Mouse (Mus musculus): ENCODE results near the gene F3.

DNA sequence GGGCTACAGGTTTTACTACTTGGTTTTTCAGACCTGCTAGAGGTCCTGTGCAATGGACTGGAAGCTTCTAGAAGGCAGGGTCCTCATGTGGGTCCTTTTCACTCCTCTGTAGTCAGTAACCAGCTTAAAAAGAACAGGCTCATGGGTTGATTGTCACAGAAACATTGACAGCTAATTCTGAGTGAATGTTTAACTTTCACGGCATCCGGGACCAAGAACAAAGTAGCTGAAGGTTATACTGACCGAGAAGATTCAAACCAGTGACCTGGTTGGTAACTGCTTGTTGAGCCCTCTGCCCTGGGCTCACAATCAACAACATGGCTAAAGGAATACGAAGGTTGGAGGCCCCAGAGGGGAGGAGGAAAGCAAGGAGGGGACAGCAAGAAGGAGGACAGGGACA is 38.4 kb upstream of the F3 start:
- TF ChIP-seq EP300 (IDR thresholded peaks at IDR 0.05; ENCODE audit: insufficient read depth, low read depth, low read length) (no peak), CTCF (IDR thresholded peaks at IDR 0.05; ENCODE audit: low read depth, low read length) (no peak), POLR2A (IDR thresholded peaks at IDR 0.05; ENCODE audit: insufficient read depth, low read length) (no peak)

Data from ES-Bruce4 (cell line).